9 mouse cellular contexts compared by ENCODE assay signal in the genomic region with DNA sequence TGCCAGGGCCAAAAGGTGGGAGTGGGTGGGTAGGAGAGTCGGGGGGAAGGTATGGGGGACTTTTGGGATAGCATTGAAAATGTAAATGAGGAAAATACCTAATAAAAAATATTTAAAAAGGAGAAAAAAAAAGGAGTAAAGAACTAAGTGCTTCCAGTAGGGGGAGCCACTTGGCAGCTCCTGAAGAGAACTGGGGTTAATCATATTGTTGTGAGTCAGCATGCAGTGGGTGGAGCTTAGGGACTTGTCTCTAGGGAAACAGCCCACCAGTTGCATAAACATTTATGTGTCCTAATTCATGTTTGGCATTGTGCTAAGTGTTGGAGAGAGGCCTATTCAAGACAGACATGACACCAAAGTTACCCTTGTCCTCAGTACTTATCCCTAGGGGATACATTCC.
A peak's percentile ranks its signal among the peaks of the same experiment; 100 is the strongest.
DNase-seq lines count a peak whose midpoint lies in the region; ATAC-seq lines count a peak whose summit lies in the region.
"Had no signal": no experiment of that assay in that cellular context is flagged by ENCODE, and none has a peak within 500 bp of the region (broad histone marks: within the 10 kb centered on the region; RNA-seq: fewer than 3 reads in every experiment).

No protein-coding gene starts in this region.

- intact Hi-C loops in left cerebral cortex, postnatal 4 days (cut with DNase I), result no loop called here

- no peak for ATAC-seq in megakaryocyte, adult 5-6 weeks (ENCODE audit: poor library complexity, severe bottlenecking)
- ATAC-seq: midbrain, embryonic 16.5 days had no signal

- peak; percentile 16 for DNase-seq in embryo, embryonic 10 days (ENCODE audit: low spot score)
- no peak for DNase-seq in embryo, embryonic 9.5 days (ENCODE audit: extremely low spot score)
- DNase-seq in left cerebral cortex, postnatal 4 days, result peak; percentile 29
- no peak for DNase-seq in left cerebral cortex, adult 9 months (ENCODE audit: low spot score in 2 of 2)
- DNase-seq in ZHBTc4 (ENCODE audit: low read depth, low spot score), result peak; percentile 18
- DNase-seq in lung, postnatal 14 days, result peak; percentile 41
- no peak for DNase-seq in ovary, adult 18-20 months (ENCODE audit: low spot score)

Comparison
In these comparisons a context has a peak if more than half of its experiments do, and no peak if none do; other contexts are left out.
1. DNase-seq: peak in embryo, embryonic 10 days (single experiment), left cerebral cortex, postnatal 4 days (single experiment), ZHBTc4 (single experiment) and lung, postnatal 14 days (single experiment); none in embryo, embryonic 9.5 days (single experiment), left cerebral cortex, adult 9 months (0 of 2) and ovary, adult 18-20 months (single experiment).